Mouse (Mus musculus) liver, adult 2 months (tissue): ENCODE results near the gene Cdpf1.

Experiments used
- CTCF ChIP-seq: fragments of 200-500 bp; IDR thresholded peaks from 2 replicates; pipeline ENCODE4 v1.5.1; 2011; ENCODE audit warnings: low read depth, low read length, control low read depth
- POLR2A ChIP-seq: fragments of 200-500 bp; IDR thresholded peaks from 2 replicates; pipeline ENCODE4 v1.6.1; 2011; ENCODE audit warnings: low read length, control low read depth; ENCODE audit not compliant: insufficient read depth; ENCODE audit errors: extremely low read depth

GRCm38 (mm10) chr15:85795516-85795915, 16.0 kb downstream of the Cdpf1 start:
- TF ChIP-seq POLR2A (no peak), CTCF (no peak)
